10 mouse cellular contexts compared by ENCODE assay signal in genomic region chr5:93126930-93127562, GRCm38 (mm10). TPM values are rescaled to one million over a fixed set of nuclear protein-coding genes. Genes with fewer than 3 reads are reported as not detected.
A peak's percentile ranks its signal among the peaks of the same experiment; 100 is the strongest.
DNase-seq lines count a peak whose midpoint lies in the region; ATAC-seq and TF ChIP-seq lines count a peak whose summit lies in the region.
"Had no signal": no experiment of that assay in that cellular context is flagged by ENCODE, and none has a peak within 500 bp of the region (broad histone marks: within the 10 kb centered on the region; RNA-seq: fewer than 3 reads in every experiment).

No protein-coding gene starts in this region.

- no peak for TF ChIP-seq CTCF in gastrocnemius, adult 2 months (IDR thresholded peaks at IDR 0.05)
- TF ChIP-seq CTCF in E14TG2a.4 (conservative IDR thresholded peaks at IDR 0.05; ENCODE audit: low read length), result no peak

- no peak overlapping the region for H3K4me3 ChIP-seq in gastrocnemius, adult 2 months
- H3K4me3 ChIP-seq in E14TG2a.4 (replicated peaks; ENCODE audit: low read length), result 0 out of 2 replicates have a peak overlapping the region, but pooled peaks have one; percentile 13
- no peak overlapping the region for H3K4me3 ChIP-seq in forebrain, embryonic 12.5 days (replicated peaks)
- no peak overlapping the region for H3K4me3 ChIP-seq in limb, embryonic 15.5 days

- intact Hi-C loops in gastrocnemius, adult 2 months (cut with DNase I), result no loop called here

- H3K4me1 ChIP-seq in E14TG2a.4 (replicated peaks; ENCODE audit: low read depth, low read length), result peaks cover 100% of the 10 kb centered on the region
- H3K4me1 ChIP-seq in forebrain, embryonic 12.5 days, result peaks cover 79% of the 10 kb centered on the region
- peaks cover 80% of the 10 kb centered on the region for H3K4me1 ChIP-seq in limb, embryonic 15.5 days

- ATAC-seq in forebrain, embryonic 12.5 days (ENCODE audit: low FRiP score), result peak; percentile 62
- ATAC-seq in limb, embryonic 15.5 days (ENCODE audit: insufficient number of reproducible peaks, low FRiP score, low TSS enrichment, low read depth), result no peak

- H3K9ac ChIP-seq in forebrain, embryonic 12.5 days, result peak overlapping the region; percentile 13; the same call in 1 of the 2 replicates
- no peak overlapping the region for H3K9ac ChIP-seq in limb, embryonic 15.5 days

- WGBS in forebrain, embryonic 12.5 days, result 8% methylated on average over 4 of the region's 4 CpGs
- WGBS in limb, embryonic 15.5 days, result 45% methylated on average over 4 of the region's 4 CpGs

- peak overlapping the region; percentile 34 for H3K4me2 ChIP-seq in forebrain, embryonic 12.5 days
- H3K4me2 ChIP-seq in limb, embryonic 15.5 days, result no peak overlapping the region

- no peaks in the 10 kb centered on the region for H3K9me3 ChIP-seq in E14TG2a.4 (ENCODE audit: low read length)
- no peaks in the 10 kb centered on the region for H3K9me3 ChIP-seq in forebrain, embryonic 12.5 days
- no peaks in the 10 kb centered on the region for H3K9me3 ChIP-seq in limb, embryonic 15.5 days

- no peaks in the 10 kb centered on the region for H3K27me3 ChIP-seq in E14TG2a.4 (ENCODE audit: insufficient read depth, low read length)
- no peaks in the 10 kb centered on the region for H3K27me3 ChIP-seq in forebrain, embryonic 12.5 days
- H3K27me3 ChIP-seq in limb, embryonic 15.5 days, result no peaks in the 10 kb centered on the region

- peaks cover 16% of the 10 kb centered on the region; the same call in 1 of the 2 replicates for H3K36me3 ChIP-seq in E14TG2a.4 (ENCODE audit: insufficient read depth, low read length)
- H3K36me3 ChIP-seq in forebrain, embryonic 12.5 days (replicated peaks), result no peaks in the 10 kb centered on the region
- H3K36me3 ChIP-seq in limb, embryonic 15.5 days, result no peaks in the 10 kb centered on the region

- H3K27ac ChIP-seq in gastrocnemius, adult 2 months, result peak overlapping the region; percentile 66
- H3K27ac ChIP-seq in forebrain, embryonic 12.5 days, result peak overlapping the region; percentile 87
- peak overlapping the region; percentile 62; the same call in 1 of the 2 replicates for H3K27ac ChIP-seq in limb, embryonic 15.5 days

- no peak for DNase-seq in gastrocnemius, adult 2 months
- no peak for DNase-seq in gastrocnemius, postnatal 25 days
- no peak for DNase-seq in cerebellum, adult 9-10 months
- DNase-seq in cerebellum, adult 9-11 months, result no peak
- DNase-seq in kidney, adult 8-10 months, result no peak
- DNase-seq: cerebellum, postnatal 14 days; gastrocnemius, postnatal 36 days had no signal

RNA-seq across cellular contexts. Expression of gene Sept11, which starts 33.8 kb away (rescaled TPM):
- 10 to 100 TPM; 85.1 to 87.6 TPM for total RNA-seq in gastrocnemius, adult 2 months (2021)
- total RNA-seq in gastrocnemius, postnatal 25 days (2021), result 10 to 100 TPM; 75.1 to 79.4 TPM
- 302 and 335 TPM in 2 replicates for polyA plus RNA-seq in forebrain, embryonic 12.5 days (2016; fragmentation: Nextera tagmentation; extraction: Ambion mirVana)
- polyA plus RNA-seq in limb, embryonic 15.5 days (2015; fragmentation: Nextera tagmentation; extraction: Ambion mirVana), result 180 and 188 TPM in 2 replicates
